Mouse (Mus musculus): Measurements from ENCODE around the gene Cavin1. TPM values are rescaled to one million over a fixed set of nuclear protein-coding genes. Genes with fewer than 3 reads are reported as not detected.

Cavin1 gene
- polyA plus RNA-seq, 1 experiment from 2014 or later: 47.0 TPM

- Histone ChIP-seq H3K4me2 (ENCODE audit: low read length) (no peak overlapping the region), H3K4me3 (ENCODE audit: low read length) (no peak overlapping the region), H3K36me3 (ENCODE audit: control insufficient read depth, insufficient read depth, low read length) (no peaks in the 10 kb centered on the region), H3K27me3 (replicated peaks; ENCODE audit: control insufficient read depth, insufficient read depth, low read length) (peaks cover 27% of the 10 kb centered on the region), H3K27ac (ENCODE audit: low read depth, low read length) (no peak overlapping the region), H3K4me1 (ENCODE audit: control insufficient read depth, insufficient read depth, low read depth, low read length) (peaks cover 2% of the 10 kb centered on the region), H3K9ac (ENCODE audit: low read depth, low read length) (no peak overlapping the region), H3K9me3 (ENCODE audit: control insufficient read depth, low read length) (no peaks in the 10 kb centered on the region)
- no peak for ATAC-seq
- WGBS: 84% methylated on average over 7 of the region's 7 CpGs
Measured at GRCm38 (mm10) chr11:100964180-100964579, 6.5 kb downstream of the Cavin1 start.

- WGBS: 79% methylated on average over 9 of the region's 9 CpGs
- H3K9ac ChIP-seq (ENCODE audit: low read depth, low read length): no peak overlapping the region
- H3K27me3 ChIP-seq (replicated peaks; ENCODE audit: control insufficient read depth, insufficient read depth, low read length): peaks cover 25% of the 10 kb centered on the region
- no peak overlapping the region for H3K4me3 ChIP-seq (ENCODE audit: low read length)
- no peak overlapping the region for H3K4me2 ChIP-seq (ENCODE audit: low read length)
- H3K4me1 ChIP-seq (ENCODE audit: control insufficient read depth, insufficient read depth, low read depth, low read length): peaks cover 7% of the 10 kb centered on the region
- H3K9me3 ChIP-seq (ENCODE audit: control insufficient read depth, low read length): no peaks in the 10 kb centered on the region
- ATAC-seq: no peak
- H3K27ac ChIP-seq (ENCODE audit: low read depth, low read length): no peak overlapping the region
- no peaks in the 10 kb centered on the region for H3K36me3 ChIP-seq (ENCODE audit: control insufficient read depth, insufficient read depth, low read length)
Measured at GRCm38 (mm10) chr11:100963647-100964046, 7.0 kb downstream of the Cavin1 start.

GRCm38 (mm10) chr11:100962371-100962911, 8.2 kb downstream of the Cavin1 start:
- 63% methylated on average over 9 of the region's 9 CpGs for WGBS
- no peak overlapping the region for H3K4me2 ChIP-seq (ENCODE audit: low read length)
- H3K27ac ChIP-seq (ENCODE audit: low read depth, low read length): no peak overlapping the region
- H3K36me3 ChIP-seq (ENCODE audit: control insufficient read depth, insufficient read depth, low read length): no peaks in the 10 kb centered on the region
- no peak overlapping the region for H3K9ac ChIP-seq (ENCODE audit: low read depth, low read length)
- H3K4me1 ChIP-seq (ENCODE audit: control insufficient read depth, insufficient read depth, low read depth, low read length): peaks cover 10% of the 10 kb centered on the region
- no peak overlapping the region for H3K4me3 ChIP-seq (ENCODE audit: low read length)
- no peak for ATAC-seq
- H3K27me3 ChIP-seq (replicated peaks; ENCODE audit: control insufficient read depth, insufficient read depth, low read length): peaks cover 20% of the 10 kb centered on the region
- H3K9me3 ChIP-seq (ENCODE audit: control insufficient read depth, low read length): no peaks in the 10 kb centered on the region

GRCm38 (mm10) chr11:100960540-100960939, 10.1 kb downstream of the Cavin1 start:
- ATAC-seq: peak; percentile 77
- Histone ChIP-seq H3K9ac (ENCODE audit: low read depth, low read length) (no peak overlapping the region), H3K9me3 (ENCODE audit: control insufficient read depth, low read length) (no peaks in the 10 kb centered on the region), H3K36me3 (ENCODE audit: control insufficient read depth, insufficient read depth, low read length) (no peaks in the 10 kb centered on the region), H3K4me1 (ENCODE audit: control insufficient read depth, insufficient read depth, low read depth, low read length) (peaks cover 10% of the 10 kb centered on the region), H3K27ac (ENCODE audit: low read depth, low read length) (no peak overlapping the region), H3K27me3 (replicated peaks; ENCODE audit: control insufficient read depth, insufficient read depth, low read length) (peaks cover 17% of the 10 kb centered on the region), H3K4me3 (ENCODE audit: low read length) (peak overlapping the region; percentile 8; the same call in 1 of the 2 replicates), H3K4me2 (ENCODE audit: low read length) (peak overlapping the region; percentile 33)
- WGBS: 8% methylated on average over 6 of the region's 6 CpGs

- Histone ChIP-seq H3K9me3 (ENCODE audit: control insufficient read depth, low read length) (no peaks in the 10 kb centered on the region), H3K9ac (ENCODE audit: low read depth, low read length) (no peak overlapping the region), H3K27ac (ENCODE audit: low read depth, low read length) (no peak overlapping the region), H3K4me2 (ENCODE audit: low read length) (peak overlapping the region; percentile 22; the same call in 1 of the 2 replicates), H3K36me3 (ENCODE audit: control insufficient read depth, insufficient read depth, low read length) (no peaks in the 10 kb centered on the region), H3K4me3 (ENCODE audit: low read length) (no peak overlapping the region), H3K4me1 (ENCODE audit: control insufficient read depth, insufficient read depth, low read depth, low read length) (peaks cover 10% of the 10 kb centered on the region), H3K27me3 (replicated peaks; ENCODE audit: control insufficient read depth, insufficient read depth, low read length) (peaks cover 13% of the 10 kb centered on the region)
- 33% methylated on average over 3 of the region's 3 CpGs for WGBS
- no peak for ATAC-seq
Measured at GRCm38 (mm10) chr11:100959826-100960225, 10.9 kb downstream of the Cavin1 start.

- Histone ChIP-seq H3K4me1 (ENCODE audit: control insufficient read depth, insufficient read depth, low read depth, low read length) (peaks cover 10% of the 10 kb centered on the region), H3K4me2 (ENCODE audit: low read length) (peak overlapping the region; percentile 59), H3K27me3 (replicated peaks; ENCODE audit: control insufficient read depth, insufficient read depth, low read length) (peaks cover 13% of the 10 kb centered on the region), H3K27ac (ENCODE audit: low read depth, low read length) (no peak overlapping the region), H3K9ac (ENCODE audit: low read depth, low read length) (no peak overlapping the region), H3K9me3 (ENCODE audit: control insufficient read depth, low read length) (no peaks in the 10 kb centered on the region), H3K4me3 (ENCODE audit: low read length) (peak overlapping the region; percentile 37), H3K36me3 (ENCODE audit: control insufficient read depth, insufficient read depth, low read length) (no peaks in the 10 kb centered on the region)
- 2% methylated on average over 14 of the region's 14 CpGs for WGBS
- no peak; the same call in 1 of the 2 replicates for ATAC-seq
Measured at GRCm38 (mm10) chr11:100959464-100959810, 11.2 kb downstream of the Cavin1 start.

GRCm38 (mm10) chr11:100958613-100959463, 11.8 kb downstream of the Cavin1 start:
- H3K9me3 ChIP-seq (ENCODE audit: control insufficient read depth, low read length): no peaks in the 10 kb centered on the region
- 10% methylated on average over 76 of the region's 76 CpGs for WGBS
- peak overlapping the region; percentile 37 for H3K4me3 ChIP-seq (ENCODE audit: low read length)
- peaks cover 10% of the 10 kb centered on the region for H3K4me1 ChIP-seq (ENCODE audit: control insufficient read depth, insufficient read depth, low read depth, low read length)
- ATAC-seq: no peak
- H3K4me2 ChIP-seq (ENCODE audit: low read length): peak overlapping the region; percentile 59
- no peaks in the 10 kb centered on the region for H3K36me3 ChIP-seq (ENCODE audit: control insufficient read depth, insufficient read depth, low read length)
- H3K27me3 ChIP-seq (replicated peaks; ENCODE audit: control insufficient read depth, insufficient read depth, low read length): peaks cover 13% of the 10 kb centered on the region
- H3K9ac ChIP-seq (ENCODE audit: low read depth, low read length): peak overlapping the region; percentile 33; the same call in 1 of the 2 replicates
- H3K27ac ChIP-seq (ENCODE audit: low read depth, low read length): no peak overlapping the region

GRCm38 (mm10) chr11:100957915-100958469, 12.7 kb downstream of the Cavin1 start:
- 41% methylated on average over 6 of the region's 6 CpGs for WGBS
- peaks cover 13% of the 10 kb centered on the region for H3K27me3 ChIP-seq (replicated peaks; ENCODE audit: control insufficient read depth, insufficient read depth, low read length)
- peaks cover 10% of the 10 kb centered on the region for H3K4me1 ChIP-seq (ENCODE audit: control insufficient read depth, insufficient read depth, low read depth, low read length)
- no peak overlapping the region for H3K4me2 ChIP-seq (ENCODE audit: low read length)
- no peak overlapping the region for H3K4me3 ChIP-seq (ENCODE audit: low read length)
- no peak for ATAC-seq
- H3K9ac ChIP-seq (ENCODE audit: low read depth, low read length): no peak overlapping the region
- H3K27ac ChIP-seq (ENCODE audit: low read depth, low read length): no peak overlapping the region
- H3K9me3 ChIP-seq (ENCODE audit: control insufficient read depth, low read length): no peaks in the 10 kb centered on the region
- no peaks in the 10 kb centered on the region for H3K36me3 ChIP-seq (ENCODE audit: control insufficient read depth, insufficient read depth, low read length)

- Histone ChIP-seq H3K27ac (ENCODE audit: low read depth, low read length) (no peak overlapping the region), H3K9me3 (ENCODE audit: control insufficient read depth, low read length) (no peaks in the 10 kb centered on the region), H3K4me3 (ENCODE audit: low read length) (no peak overlapping the region), H3K36me3 (ENCODE audit: control insufficient read depth, insufficient read depth, low read length) (no peaks in the 10 kb centered on the region), H3K27me3 (replicated peaks; ENCODE audit: control insufficient read depth, insufficient read depth, low read length) (peaks cover 13% of the 10 kb centered on the region), H3K4me1 (ENCODE audit: control insufficient read depth, insufficient read depth, low read depth, low read length) (peaks cover 10% of the 10 kb centered on the region), H3K9ac (ENCODE audit: low read depth, low read length) (no peak overlapping the region), H3K4me2 (ENCODE audit: low read length) (no peak overlapping the region)
- no peak for ATAC-seq
- 3% methylated on average over 5 of the region's 5 CpGs for WGBS
Measured at GRCm38 (mm10) chr11:100957244-100957643, 13.4 kb downstream of the Cavin1 start.

All from hindbrain, embryonic 16.5 days (tissue).